Mouse (Mus musculus): ENCODE data around the gene Tcf7l1. TPM values are rescaled to one million over a fixed set of nuclear protein-coding genes. Genes with fewer than 3 reads are reported as not detected.

Tcf7l1 gene
- total RNA-seq, 2 experiments from 2014 or later: 6.0 TPM

DNA sequence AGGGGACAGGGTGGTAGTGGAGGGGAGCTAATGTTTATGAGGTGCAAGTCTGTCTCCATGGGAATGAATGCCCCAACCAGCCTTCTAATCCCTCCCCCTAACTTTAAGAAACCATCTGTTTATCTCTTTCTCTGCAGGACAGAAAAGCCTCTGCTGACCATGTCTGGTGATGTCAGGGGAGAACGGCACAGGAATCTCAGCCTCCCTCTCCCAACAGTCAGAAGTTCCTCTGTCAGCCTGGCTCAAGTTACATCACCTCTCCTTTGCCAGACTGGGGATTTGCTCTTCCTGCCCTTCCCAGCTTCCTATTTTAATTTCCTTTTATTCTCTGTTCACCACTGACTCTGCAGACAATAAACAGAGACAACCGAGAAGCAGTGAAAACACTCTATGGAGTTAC, 40.6 kb downstream of the Tcf7l1 start:
- no peak for DNase-seq (ENCODE audit: low spot score in 2 of 2)

- no peak for DNase-seq (ENCODE audit: low spot score in 2 of 2)
These were observed 41.2 kb downstream of the Tcf7l1 start for GRCm38 (mm10) chr6:72747814-72748213.

DNA sequence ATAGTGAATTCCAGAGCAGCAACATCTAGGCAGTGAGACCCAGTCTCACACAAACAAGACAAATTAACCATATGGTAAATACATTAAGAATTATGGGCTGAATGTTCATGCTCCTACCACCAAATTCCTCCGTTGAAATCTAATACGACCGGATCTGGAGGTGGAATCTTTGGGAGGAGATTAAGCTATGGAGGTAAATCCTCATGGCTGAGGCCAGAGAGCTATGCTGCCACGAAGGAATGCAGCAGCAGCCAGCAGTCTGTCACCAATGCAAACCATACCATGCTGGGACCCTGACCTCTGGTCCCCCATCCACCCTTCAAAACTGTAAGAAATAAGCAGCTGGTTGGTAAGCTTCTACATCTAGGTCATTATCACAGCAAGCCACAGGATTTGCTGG, 41.9 kb downstream of the Tcf7l1 start:
- DNase-seq (ENCODE audit: low spot score in 2 of 2): no peak

GRCm38 (mm10) chr6:72745781-72746180, 43.3 kb downstream of the Tcf7l1 start:
- DNase-seq (ENCODE audit: low spot score in 2 of 2): no peak

- no peak for DNase-seq (ENCODE audit: low spot score in 2 of 2)
These were observed 44.8 kb downstream of the Tcf7l1 start for GRCm38 (mm10) chr6:72744144-72744800.

DNA sequence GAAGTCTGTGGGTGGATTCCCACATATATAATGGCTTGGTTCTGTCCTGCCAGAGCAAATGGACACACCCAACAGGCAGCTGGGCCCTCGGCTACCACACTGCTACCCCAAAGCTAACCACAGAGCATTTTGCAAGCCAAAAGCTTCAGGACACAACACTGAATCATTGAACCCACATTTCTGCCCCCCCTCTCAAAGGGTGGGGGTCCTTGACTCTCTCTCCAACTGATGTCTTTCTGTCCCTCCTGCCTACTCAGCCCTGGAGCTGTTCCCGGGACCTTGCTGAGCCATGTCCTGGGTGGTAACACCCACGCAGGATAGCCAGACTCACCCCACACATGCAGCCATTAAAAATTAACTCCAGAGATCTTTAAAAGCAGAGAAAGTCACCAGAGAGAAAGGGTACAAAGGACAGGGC, 45.4 kb downstream of the Tcf7l1 start:
- no peak for DNase-seq (ENCODE audit: low spot score in 2 of 2)

DNA sequence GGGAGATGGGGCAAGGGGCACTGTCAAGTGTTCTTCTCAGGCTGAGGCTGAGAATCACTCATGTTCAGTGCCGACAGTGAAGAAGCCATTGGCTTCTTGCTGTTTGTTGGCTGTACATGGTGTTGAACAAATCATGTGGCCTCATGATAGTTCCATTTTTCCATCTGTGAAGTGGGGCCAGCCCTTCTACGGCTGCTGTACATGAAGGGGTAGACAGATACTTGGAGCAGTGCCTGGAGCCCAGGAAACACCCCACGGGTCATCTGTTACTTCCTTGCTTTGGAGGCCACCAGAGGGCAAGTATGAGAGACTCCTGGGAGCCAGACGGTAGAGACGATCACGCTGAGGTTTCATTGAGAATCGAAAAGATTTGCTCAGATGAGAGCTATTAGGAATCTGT, 46.7 kb downstream of the Tcf7l1 start:
- DNase-seq (ENCODE audit: low spot score in 2 of 2): no peak

- no peak for DNase-seq (ENCODE audit: low spot score in 2 of 2)
These were observed 48.2 kb downstream of the Tcf7l1 start for GRCm38 (mm10) chr6:72740596-72741421.

GRCm38 (mm10) chr6:72736872-72737271, 52.2 kb downstream of the Tcf7l1 start:
- DNase-seq (ENCODE audit: low spot score in 2 of 2): no peak

- DNase-seq (ENCODE audit: low spot score in 2 of 2): no peak
These were observed 53.8 kb downstream of the Tcf7l1 start for GRCm38 (mm10) chr6:72735206-72735605.

- DNase-seq (ENCODE audit: low spot score in 2 of 2): no peak
These were observed 55.7 kb downstream of the Tcf7l1 start for GRCm38 (mm10) chr6:72733375-72733774.

- DNase-seq (ENCODE audit: low spot score in 2 of 2): no peak
These were observed 56.9 kb downstream of the Tcf7l1 start for GRCm38 (mm10) chr6:72732109-72732508.

DNA sequence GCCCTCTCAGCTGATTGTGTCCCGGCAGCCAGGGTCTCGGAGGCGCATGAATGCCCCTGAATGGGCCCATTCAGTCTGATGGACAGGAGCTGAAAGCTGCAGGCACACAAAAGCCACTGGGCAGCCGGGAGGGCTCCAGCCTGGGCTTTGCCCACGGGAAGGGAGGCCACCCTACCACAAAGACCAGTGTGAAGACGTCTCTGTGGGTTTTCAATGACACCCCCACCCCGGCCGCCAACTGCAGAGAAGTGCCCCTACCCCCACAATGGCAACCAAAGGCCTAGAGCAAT, 58.5 kb downstream of the Tcf7l1 start:
- DNase-seq (ENCODE audit: low spot score in 2 of 2): peak; percentile 47 to 63

- no peak for DNase-seq (ENCODE audit: low spot score in 2 of 2)
These were observed 59.1 kb downstream of the Tcf7l1 start for GRCm38 (mm10) chr6:72729831-72730559.

DNA sequence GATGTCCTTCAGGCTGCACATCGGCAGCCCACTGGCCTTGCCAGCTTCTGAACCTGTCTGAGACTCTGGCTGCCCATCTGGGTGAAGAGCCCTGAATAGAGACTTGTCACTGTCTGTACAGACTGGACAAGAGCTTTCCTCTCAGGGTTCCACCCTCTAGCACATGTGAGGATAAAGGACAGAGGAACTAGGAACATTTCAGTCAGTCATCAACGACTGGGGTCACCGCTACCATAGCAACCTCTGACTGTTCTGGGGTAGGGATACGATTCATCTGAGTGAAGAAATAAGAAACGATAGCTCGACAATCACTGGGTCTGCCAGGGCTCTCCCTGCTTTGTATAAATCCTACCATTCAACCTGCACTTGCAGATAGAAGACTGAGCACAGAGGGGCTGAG, 61.2 kb downstream of the Tcf7l1 start:
- DNase-seq (ENCODE audit: low spot score in 2 of 2): no peak

- DNase-seq (ENCODE audit: low spot score in 2 of 2): no peak
These were observed 64.4 kb downstream of the Tcf7l1 start for GRCm38 (mm10) chr6:72724494-72725180.

GRCm38 (mm10) chr6:72723731-72724385, 65.2 kb downstream of the Tcf7l1 start:
- no peak for DNase-seq (ENCODE audit: low spot score in 2 of 2)

DNA sequence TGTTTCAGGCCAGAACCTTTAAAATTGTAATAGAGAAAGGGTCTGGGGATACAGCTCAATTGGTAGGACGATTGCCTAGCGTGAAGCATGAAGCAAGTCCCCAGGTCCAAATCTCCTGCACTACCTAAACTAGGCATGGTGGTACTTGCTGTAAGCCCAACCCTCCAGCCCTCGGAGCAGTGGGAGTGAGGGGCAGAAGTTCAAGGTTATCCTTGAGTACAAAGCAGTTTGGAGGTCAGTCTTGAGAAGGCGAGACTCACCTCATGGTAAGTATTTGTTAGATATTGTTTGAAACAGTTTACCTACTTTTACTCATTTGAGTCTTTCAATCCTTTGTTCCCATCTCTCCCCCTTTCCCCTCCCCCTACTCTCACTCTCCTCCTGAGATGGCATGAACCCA, 65.9 kb downstream of the Tcf7l1 start:
- no peak for DNase-seq (ENCODE audit: low spot score in 2 of 2)

DNA sequence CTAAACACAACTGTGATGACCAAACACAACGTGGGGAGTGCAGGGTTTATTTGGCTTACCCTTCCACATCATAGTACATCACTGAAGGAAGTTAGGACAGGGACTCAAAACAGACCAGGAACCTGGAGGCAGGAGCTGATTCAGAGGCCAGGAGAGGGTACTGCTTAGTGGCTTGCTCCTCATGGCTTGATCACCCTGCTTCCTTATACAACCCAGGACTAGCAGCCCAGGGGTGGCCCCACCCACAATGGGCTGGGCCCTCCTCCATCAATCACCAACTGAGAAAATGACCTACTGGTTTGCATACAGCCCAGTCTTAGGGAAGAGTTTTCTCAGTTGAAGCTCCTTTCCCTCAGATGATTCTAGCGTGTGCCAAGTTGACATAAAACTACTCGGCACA, 68.2 kb downstream of the Tcf7l1 start:
- no peak for DNase-seq (ENCODE audit: low spot score in 2 of 2)

DNA sequence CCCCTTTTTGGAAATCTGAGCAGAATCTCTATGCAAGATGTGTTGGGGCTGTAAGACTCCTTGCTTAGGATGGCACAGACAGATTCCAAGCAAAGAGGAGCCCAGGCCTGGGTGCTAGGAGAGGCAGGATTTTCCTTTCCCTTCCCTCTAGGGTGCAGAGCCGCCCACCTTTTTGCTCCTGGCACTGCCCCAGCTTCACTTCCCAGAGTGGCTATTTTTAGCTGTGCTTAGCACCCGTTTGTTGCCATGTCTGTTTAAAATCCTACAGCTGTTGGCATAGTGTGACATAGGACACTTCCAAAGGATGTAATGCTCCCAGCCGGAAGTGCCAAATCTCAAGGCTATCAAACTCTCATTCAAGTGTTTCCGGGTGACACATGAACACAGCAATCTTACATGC, 74.3 kb downstream of the Tcf7l1 start:
- peak; percentile 44 to 49 for DNase-seq (ENCODE audit: low spot score in 2 of 2)

DNA sequence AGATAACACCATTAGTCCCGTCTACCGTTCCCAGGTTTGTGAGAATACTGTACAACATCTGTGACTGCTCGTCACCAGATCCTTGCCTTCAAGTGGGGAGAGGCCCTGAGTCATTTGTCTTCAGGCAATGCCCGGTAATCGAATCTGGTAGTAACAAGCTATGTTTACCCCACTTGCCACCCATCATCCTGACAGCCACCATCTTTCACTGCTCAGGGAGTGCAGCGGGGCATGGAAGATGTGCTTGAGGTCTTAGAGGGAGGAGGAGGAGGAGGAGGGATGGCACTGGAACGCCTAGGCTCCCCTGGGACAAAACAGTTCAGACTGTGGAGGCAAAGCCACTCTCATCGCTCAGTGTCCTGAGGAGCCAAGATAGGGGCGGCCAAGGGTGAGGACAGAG, 74.8 kb downstream of the Tcf7l1 start:
- no peak for DNase-seq (ENCODE audit: low spot score in 2 of 2)

Data from layer of hippocampus, postnatal 10 days (tissue).